Mouse (Mus musculus) forebrain, embryonic 11.5 days (tissue): ENCODE results near the gene Olfr982. TPM values are rescaled to one million over a fixed set of nuclear protein-coding genes. Genes with fewer than 3 reads are reported as not detected.

ENCODE experiments used
- ATAC-seq: fragments of 200-750 bp; cut with Nextera tagmentation; replicated peaks from 2 replicates; pipeline ENCODE4 v1.8.0; 2017; ENCODE audit warnings: moderate TSS enrichment; ENCODE audit not compliant: low FRiP score
- DNase-seq: peaks from one replicate; pipeline ENCODE4 v3.0.0-alpha.2; 2017; ENCODE audit warnings: low spot score
- H3K27ac ChIP-seq: fragments of 300-500 bp; sonication (generic); 2 replicates; pipeline ENCODE4 v1.5.1; 2014; ENCODE audit warnings: low read depth, low read length
- H3K27me3 ChIP-seq: fragments of 300-500 bp; sonication (generic); 2 replicates; pipeline ENCODE4 v1.6.1; 2014; ENCODE audit warnings: mild to moderate bottlenecking, low read length, mixed read lengths; ENCODE audit not compliant: control insufficient read depth, insufficient read depth
- H3K36me3 ChIP-seq: fragments of 300-500 bp; sonication (generic); 2 replicates; pipeline ENCODE4 v1.6.1; 2014; ENCODE audit warnings: mild to moderate bottlenecking, low read length, moderate library complexity, mixed read lengths; ENCODE audit not compliant: control insufficient read depth, insufficient read depth
- H3K4me1 ChIP-seq: fragments of 300-500 bp; sonication (generic); replicated peaks from 2 replicates; pipeline ENCODE4 v1.6.1; 2014; ENCODE audit warnings: low read length, mixed read lengths; ENCODE audit not compliant: control insufficient read depth, insufficient read depth
- H3K4me2 ChIP-seq: fragments of 300-500 bp; sonication (generic); 2 replicates; pipeline ENCODE4 v1.6.1; 2014; ENCODE audit warnings: low read depth, mild to moderate bottlenecking, low read length, moderate library complexity, mixed read lengths; ENCODE audit not compliant: severe bottlenecking
- H3K4me3 ChIP-seq: fragments of 300-500 bp; sonication (generic); 2 replicates; pipeline ENCODE4 v1.5.1; 2014; ENCODE audit warnings: low read depth, low read length
- H3K9ac ChIP-seq: fragments of 300-500 bp; sonication (generic); 2 replicates; pipeline ENCODE4 v1.6.1; 2014; ENCODE audit warnings: low read length
- H3K9me3 ChIP-seq: fragments of 300-500 bp; sonication (generic); 2 replicates; pipeline ENCODE4 v1.6.1; 2016; ENCODE audit warnings: low read length, mixed read lengths; ENCODE audit not compliant: control insufficient read depth
- WGBS: fragments of 180-500 bp; shearing (Covaris S2); extraction: QIAGEN DNeasy Blood & Tissue Kit; methylation state at CpG from one replicate; pipeline ENCODE4 v1.1.7; 2014; 5-methylcytosine and 5-hydroxymethylcytosine counted together
- polyA plus RNA-seq: library from polyadenylated mRNA; unstranded; fragments of >200 nt; fragmentation: Nextera tagmentation; extraction: Ambion mirVana; gene quantifications from 2 replicates; pipeline ENCODE4 v1.2.1, GENCODE M21; 2014

The Olfr982 gene
- polyA plus RNA-seq, result not detected in 2 replicates

DNA sequence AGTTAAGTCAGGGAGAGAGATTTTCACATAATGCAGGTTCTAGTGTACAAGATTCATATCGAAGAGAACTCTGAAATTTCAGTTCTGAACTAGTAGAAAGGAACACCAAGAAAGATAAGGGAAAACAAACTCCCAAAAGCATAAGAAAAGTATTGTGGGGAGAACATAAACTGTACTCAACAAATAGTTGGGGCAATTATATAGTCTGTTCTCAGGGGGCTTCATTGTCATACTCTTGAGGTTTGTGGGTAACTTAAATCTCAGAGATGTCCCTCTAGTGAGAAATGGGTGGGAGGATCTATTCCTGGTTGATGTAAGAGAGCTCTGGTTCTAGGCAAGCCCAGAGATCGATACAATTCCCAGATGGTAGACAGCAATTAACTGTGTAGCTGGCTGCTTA, at the start of gene Olfr982:
Olfr982 (plus strand) TSS at position 301 of the 400 bp plus-strand sequence.
- DNase-seq (no peak), ATAC-seq (no peak)
- Histone ChIP-seq H3K9ac (no peak within 1 kb of the TSS), H3K9me3 (no peaks in the 10 kb centered on the region), H3K4me2 (no peak within 1 kb of the TSS), H3K4me1 (no peaks in the 10 kb centered on the region), H3K4me3 (no peak within 1 kb of the TSS), H3K27ac (no peak within 1 kb of the TSS), H3K27me3 (no peaks in the 10 kb centered on the region), H3K36me3 (no peaks in the 10 kb centered on the region)
- 85% methylated on average over 2 of the region's 2 CpGs for WGBS

DNA sequence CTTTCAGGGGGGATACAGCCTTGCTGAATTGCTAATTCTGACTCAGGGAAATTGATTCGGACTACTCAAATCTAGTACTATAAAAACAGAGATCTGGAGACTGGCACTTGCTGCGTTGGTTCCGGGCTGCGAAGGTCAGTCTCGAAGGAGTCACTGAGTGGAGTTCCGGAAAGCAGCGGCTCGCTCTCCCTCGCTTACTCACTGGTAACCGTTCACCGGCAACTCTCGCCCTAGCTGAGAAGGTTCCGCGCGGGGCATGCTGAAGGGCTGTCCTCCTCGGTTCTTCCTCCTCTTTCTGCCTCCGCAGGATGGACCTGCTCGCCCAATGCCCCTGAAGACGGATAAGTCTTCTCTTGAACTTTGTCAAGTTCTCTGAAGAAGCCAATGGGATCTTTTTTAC, 23.5 kb upstream of the Olfr982 start:
- DNase-seq (no peak), ATAC-seq (no peak)
- H3K9me3 ChIP-seq, result no peaks in the 10 kb centered on the region
- no peaks in the 10 kb centered on the region for H3K27me3 ChIP-seq
- no peak overlapping the region for H3K27ac ChIP-seq
- H3K36me3 ChIP-seq, result no peaks in the 10 kb centered on the region
- no peak overlapping the region for H3K4me3 ChIP-seq
- H3K4me1 ChIP-seq, result no peaks in the 10 kb centered on the region
- H3K4me2 ChIP-seq, result no peak overlapping the region
- no peak overlapping the region for H3K9ac ChIP-seq
- 94% methylated on average over 19 of the region's 19 CpGs for WGBS

DNA sequence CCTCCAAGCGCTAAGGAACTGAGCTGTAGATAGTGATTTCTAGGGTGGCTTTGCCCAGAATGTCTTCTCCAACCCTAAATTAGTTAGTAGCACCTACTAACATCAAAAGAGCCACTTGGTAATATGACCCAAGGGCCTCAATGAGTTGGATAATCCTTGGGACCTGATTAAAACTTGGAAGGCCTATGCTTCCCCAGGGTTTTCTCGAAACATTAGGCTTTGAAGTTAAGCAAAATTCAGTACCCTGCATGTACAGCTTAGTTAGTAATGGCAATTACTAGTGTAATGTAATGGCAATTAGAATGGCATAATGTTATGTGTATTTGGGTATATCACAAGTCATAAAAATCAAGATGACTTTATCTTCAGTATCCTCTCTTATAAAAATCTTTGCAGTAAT, 19.9 kb downstream of the Olfr982 start, which contains the start of gene Olfr983:
Olfr983 (minus strand) TSS at position 101 of the 400 bp plus-strand sequence.
- H3K27me3 ChIP-seq, result no peaks in the 10 kb centered on the region
- 89% methylated on average over 2 of the region's 2 CpGs for WGBS
- DNase-seq (no peak), ATAC-seq (no peak)
- no peak within 1 kb of the TSS for H3K4me3 ChIP-seq
- H3K4me1 ChIP-seq, result no peaks in the 10 kb centered on the region
- no peak within 1 kb of the TSS for H3K27ac ChIP-seq
- H3K9me3 ChIP-seq, result no peaks in the 10 kb centered on the region
- H3K4me2 ChIP-seq, result no peak within 1 kb of the TSS
- H3K36me3 ChIP-seq, result no peaks in the 10 kb centered on the region
- no peak within 1 kb of the TSS for H3K9ac ChIP-seq

DNA sequence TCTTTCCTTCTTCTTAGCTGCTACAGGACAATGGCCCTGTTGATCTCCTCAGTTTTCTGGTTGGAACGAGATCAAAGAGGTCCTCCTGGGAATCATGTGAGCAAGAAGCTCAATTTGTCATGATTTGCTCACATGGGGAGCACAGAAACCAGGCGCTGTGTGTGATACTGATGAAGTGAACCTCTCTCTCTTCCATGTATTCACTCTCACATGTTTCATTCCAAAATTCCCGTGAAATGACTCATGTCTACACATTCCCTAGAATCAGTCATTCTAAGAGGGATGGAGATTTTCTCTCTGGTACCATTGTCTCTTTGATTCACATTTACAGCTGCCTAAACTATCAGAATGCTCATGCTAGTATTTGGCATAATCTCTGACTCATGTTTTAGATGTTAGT, 21.1 kb downstream of the Olfr982 start:
- Histone ChIP-seq H3K4me3 (no peak overlapping the region), H3K4me1 (no peaks in the 10 kb centered on the region), H3K9ac (no peak overlapping the region), H3K27ac (no peak overlapping the region), H3K27me3 (no peaks in the 10 kb centered on the region), H3K36me3 (no peaks in the 10 kb centered on the region), H3K9me3 (no peaks in the 10 kb centered on the region), H3K4me2 (no peak overlapping the region)
- ATAC-seq (no peak), DNase-seq (no peak)
- WGBS, result 68% methylated on average over 3 of the region's 3 CpGs

DNA sequence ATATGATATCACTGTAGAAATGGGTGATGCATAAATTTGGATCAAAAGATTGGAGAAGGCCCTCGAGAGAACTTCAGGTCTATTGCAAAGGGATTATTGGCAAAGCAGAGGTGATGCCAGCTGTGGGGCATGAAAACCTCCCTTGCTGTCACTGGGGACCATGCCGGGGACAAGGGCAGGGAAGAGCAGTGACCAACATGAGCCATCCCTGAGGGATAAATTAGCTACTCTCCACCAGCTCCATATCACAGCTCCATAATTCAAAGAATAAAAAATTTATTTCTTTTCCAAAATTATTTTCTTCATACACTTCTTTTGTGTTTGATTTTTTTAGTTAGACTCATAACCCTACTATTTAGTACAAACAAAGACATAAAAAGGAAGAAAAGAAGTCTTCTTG, 40.5 kb downstream of the Olfr982 start, which contains the start of gene Olfr984:
Olfr984 (minus strand) TSS at position 101 of the 400 bp plus-strand sequence.
- H3K9ac ChIP-seq, result no peak within 1 kb of the TSS
- ATAC-seq (no peak), DNase-seq (no peak)
- no peaks in the 10 kb centered on the region for H3K9me3 ChIP-seq
- no peak within 1 kb of the TSS for H3K27ac ChIP-seq
- H3K36me3 ChIP-seq, result no peaks in the 10 kb centered on the region
- no peaks in the 10 kb centered on the region for H3K4me1 ChIP-seq
- no peaks in the 10 kb centered on the region for H3K27me3 ChIP-seq
- H3K4me2 ChIP-seq, result no peak within 1 kb of the TSS
- 83% methylated on average over 2 of the region's 2 CpGs for WGBS
- no peak within 1 kb of the TSS for H3K4me3 ChIP-seq

DNA sequence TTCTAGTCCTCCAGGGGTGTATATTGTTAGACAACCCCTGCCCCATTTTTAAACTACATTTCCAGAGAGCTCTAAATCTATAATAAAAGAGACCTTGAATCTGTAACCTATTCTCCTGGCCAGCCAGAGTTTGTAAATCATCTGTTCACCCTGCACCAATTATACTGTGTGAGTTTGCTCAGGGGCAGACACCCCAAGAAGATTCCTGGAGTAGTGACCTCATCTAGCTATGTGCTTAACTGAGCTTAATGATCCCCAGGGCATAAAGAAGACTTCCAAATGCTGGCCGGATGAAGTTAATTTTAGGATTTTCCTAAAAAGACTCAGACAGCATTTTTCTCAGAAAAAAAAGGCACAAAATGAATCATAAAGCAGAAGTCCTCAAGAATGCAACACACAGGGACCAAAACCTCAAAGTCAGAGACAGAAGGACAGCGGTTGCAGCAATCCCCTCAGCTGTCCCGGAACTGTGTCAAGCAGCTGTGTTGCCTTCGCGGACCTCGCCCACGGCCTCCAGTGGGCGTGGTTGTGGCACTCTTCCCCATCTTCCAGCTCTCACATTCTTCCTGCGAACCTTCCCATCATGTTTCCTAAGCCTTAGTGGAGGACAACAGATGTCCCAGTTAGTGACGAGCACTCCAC, 43.1 kb downstream of the Olfr982 start:
- DNase-seq (no peak), ATAC-seq (no peak)
- Histone ChIP-seq H3K4me3 (no peak overlapping the region), H3K27ac (no peak overlapping the region), H3K4me1 (no peaks in the 10 kb centered on the region), H3K4me2 (no peak overlapping the region), H3K9me3 (no peaks in the 10 kb centered on the region), H3K27me3 (no peaks in the 10 kb centered on the region), H3K36me3 (no peaks in the 10 kb centered on the region), H3K9ac (no peak overlapping the region)
- WGBS, result 84% methylated on average over 10 of the region's 10 CpGs

DNA sequence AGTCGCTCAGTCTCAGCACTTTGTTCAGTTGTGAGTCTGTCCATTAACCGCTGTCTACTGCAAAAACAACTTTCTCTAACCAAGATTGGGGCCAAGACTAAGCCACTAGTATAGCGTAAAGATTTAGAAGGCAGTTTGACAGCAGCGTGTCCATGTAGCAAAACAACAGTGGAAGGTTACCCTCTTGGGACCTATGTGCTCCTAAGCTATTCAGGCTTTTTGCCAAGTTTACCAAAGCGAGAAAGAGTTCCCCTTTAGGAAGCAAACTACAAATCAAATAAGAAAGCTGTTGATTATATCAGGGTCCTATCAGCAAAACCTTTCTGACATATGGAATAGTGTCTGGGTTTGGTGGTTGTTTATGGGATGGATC, 43.6 kb downstream of the Olfr982 start:
- H3K4me1 ChIP-seq, result no peaks in the 10 kb centered on the region
- ATAC-seq (no peak), DNase-seq (no peak)
- H3K9me3 ChIP-seq, result no peaks in the 10 kb centered on the region
- no peaks in the 10 kb centered on the region for H3K36me3 ChIP-seq
- no peak overlapping the region for H3K4me2 ChIP-seq
- H3K27ac ChIP-seq, result no peak overlapping the region
- no peak overlapping the region for H3K9ac ChIP-seq
- no peaks in the 10 kb centered on the region for H3K27me3 ChIP-seq
- H3K4me3 ChIP-seq, result no peak overlapping the region
- 87% methylated on average over 5 of the region's 5 CpGs for WGBS

Other genes starting within 250 kb of the Olfr982 start
- gene Olfr971, start 237.0 kb upstream of the Olfr982 start, polyA plus RNA-seq, result not detected in 2 replicates
- not detected in 2 replicates for gene Olfr972, start 207.4 kb upstream of the Olfr982 start, polyA plus RNA-seq
- not detected in 2 replicates for gene Olfr229, start 166.5 kb upstream of the Olfr982 start, polyA plus RNA-seq
- not detected in 2 replicates for gene Olfr974, start 136.3 kb upstream of the Olfr982 start, polyA plus RNA-seq
- gene Olfr975, start 121.8 kb upstream of the Olfr982 start, polyA plus RNA-seq, result not detected in 2 replicates
- not detected in 2 replicates for gene Olfr976, start 112.7 kb upstream of the Olfr982 start, polyA plus RNA-seq
- gene Olfr978, start 81.7 kb upstream of the Olfr982 start, polyA plus RNA-seq, result not detected in 2 replicates
- not detected in 2 replicates for gene Olfr979, start 70.4 kb upstream of the Olfr982 start, polyA plus RNA-seq
- gene Olfr980, start 64.2 kb upstream of the Olfr982 start, polyA plus RNA-seq, result not detected in 2 replicates
- gene Olfr981, start 52.4 kb upstream of the Olfr982 start, polyA plus RNA-seq, result not detected in 2 replicates
- not detected in 2 replicates for gene Olfr983, start 19.8 kb downstream of the Olfr982 start, polyA plus RNA-seq
- not detected in 2 replicates for gene Olfr984, start 40.4 kb downstream of the Olfr982 start, polyA plus RNA-seq
- gene Olfr985, start 56.4 kb downstream of the Olfr982 start, polyA plus RNA-seq, result not detected in 2 replicates
- not detected in 2 replicates for gene Tmem225, start 74.3 kb downstream of the Olfr982 start, polyA plus RNA-seq
- not detected in 2 replicates for gene Olfr986, start 107.1 kb downstream of the Olfr982 start, polyA plus RNA-seq
- 8.1 and 9.0 TPM in 2 replicates for gene Zfp202, start 118.5 kb downstream of the Olfr982 start, polyA plus RNA-seq
- 9.7 and 10.9 TPM in 2 replicates for gene Scn3b, start 195.4 kb downstream of the Olfr982 start, polyA plus RNA-seq